Mouse (Mus musculus) olfactory bulb, adult 2 months (tissue): ENCODE measurements around the gene Edf1.

Experiments used
- CTCF ChIP-seq: fragments of 200-500 bp; IDR thresholded peaks from 2 replicates; pipeline ENCODE4 v1.5.1; 2012; ENCODE audit warnings: low read depth, mild to moderate bottlenecking, low read length, moderate library complexity; ENCODE audit not compliant: insufficient read depth
- POLR2A ChIP-seq: fragments of 200-500 bp; IDR thresholded peaks from 2 replicates; pipeline ENCODE4 v1.6.1; 2012; ENCODE audit warnings: mild to moderate bottlenecking, low read depth, low read length, moderate library complexity; ENCODE audit not compliant: insufficient read depth

- TF ChIP-seq CTCF (no peak), POLR2A (no peak)
These were observed 44.9 kb downstream of the Edf1 start for GRCm38 (mm10) chr2:25602526-25602925.
